Mouse (Mus musculus) adrenal gland, postnatal 36 days (tissue): Measurements from ENCODE around the gene Scgb1b11. TPM values are rescaled to one million over a fixed set of nuclear protein-coding genes. Genes with fewer than 3 reads are reported as not detected.
"Not testable (repeated sequence)": the region's sequence is repeated elsewhere in the genome, so short reads cannot be mapped to it uniquely, and the experiment has no call there.

Experiments
- DNase-seq, 2 experiments: peaks; one replicate each; pipeline ENCODE4 v3.0.0; 2021; ENCODE audit warnings: mixed read lengths in 1 of 2
- long read RNA-seq, 2 experiments: library from polyadenylated mRNA; stranded (forward); transcript quantifications; one replicate each; pipeline ENCODE4 v2.0.0; 2021; ENCODE audit warnings: borderline sequencing depth in 2 of 2
- total RNA-seq, 2 experiments: library from RNA; stranded (reverse); gene quantifications; 2 replicates each; pipeline ENCODE4 v1.2.3; 2021

The Scgb1b11 gene
- not detected for total RNA-seq
- long read RNA-seq, experiment 1, result 0 reads
- long read RNA-seq, experiment 2, result 0 reads

DNA sequence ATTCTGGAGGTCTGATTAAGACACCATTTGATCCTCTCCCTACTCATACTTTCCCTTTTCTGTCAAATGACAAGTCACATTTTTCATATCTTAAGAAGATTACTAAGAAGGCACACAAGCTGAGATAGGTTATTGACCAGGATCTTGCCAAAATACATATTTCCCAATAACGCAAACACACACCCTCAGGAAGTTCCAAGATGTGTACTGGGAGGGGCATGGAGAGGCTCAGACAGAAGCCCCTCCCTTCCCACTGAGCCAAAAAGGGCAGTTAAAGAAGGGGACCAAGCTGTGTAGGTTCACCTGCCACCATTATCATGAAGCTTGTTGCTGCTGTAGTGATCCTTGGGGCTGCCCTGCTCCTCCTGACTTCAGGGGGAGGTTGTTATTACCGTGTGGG, at the start of gene Scgb1b11:
TSS of gene Scgb1b11 (plus strand) at position 301 of the 400 bp plus-strand sequence.
- DNase-seq, result not testable (repeated sequence)

DNA sequence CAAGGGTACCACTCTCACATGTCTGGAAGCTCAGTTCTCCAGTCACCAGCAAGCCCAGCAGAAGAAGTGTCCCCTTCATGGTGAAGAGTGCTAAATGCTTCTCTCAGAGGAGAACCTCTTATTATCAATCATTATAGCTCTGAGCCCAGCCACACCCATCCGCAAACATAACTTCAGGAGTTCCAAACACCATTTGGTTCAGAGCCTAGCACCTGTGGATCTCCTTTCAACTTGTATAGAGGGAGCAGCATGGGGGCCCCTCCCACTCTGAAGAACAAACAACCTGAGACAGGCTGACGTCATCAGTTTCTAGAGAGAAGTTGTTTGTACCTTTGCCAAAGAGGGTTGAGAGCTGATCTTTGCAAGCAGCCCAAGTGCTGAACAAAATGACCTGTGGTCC, 11.6 kb upstream of the Scgb1b11 start, which contains the start of gene Scgb2b11:
TSS of gene Scgb2b11 (minus strand) at position 101 of the 400 bp plus-strand sequence.
- DNase-seq, result not testable (repeated sequence)

Other genes starting within 250 kb of the Scgb1b11 start
- gene Scgb1b10, start 122.0 kb upstream of the Scgb1b11 start, total RNA-seq, result not detected
- not detected for gene Scgb2b11, start 11.7 kb upstream of the Scgb1b11 start, total RNA-seq
- not detected for gene Scgb2b12, start 104.4 kb downstream of the Scgb1b11 start, total RNA-seq
- gene Scgb1b12, start 111.3 kb downstream of the Scgb1b11 start, total RNA-seq, result not detected
- gene Scgb1b29, start 218.7 kb downstream of the Scgb1b11 start, total RNA-seq, result not detected